14 mouse cellular contexts compared by ENCODE assay signal in the genomic region with DNA sequence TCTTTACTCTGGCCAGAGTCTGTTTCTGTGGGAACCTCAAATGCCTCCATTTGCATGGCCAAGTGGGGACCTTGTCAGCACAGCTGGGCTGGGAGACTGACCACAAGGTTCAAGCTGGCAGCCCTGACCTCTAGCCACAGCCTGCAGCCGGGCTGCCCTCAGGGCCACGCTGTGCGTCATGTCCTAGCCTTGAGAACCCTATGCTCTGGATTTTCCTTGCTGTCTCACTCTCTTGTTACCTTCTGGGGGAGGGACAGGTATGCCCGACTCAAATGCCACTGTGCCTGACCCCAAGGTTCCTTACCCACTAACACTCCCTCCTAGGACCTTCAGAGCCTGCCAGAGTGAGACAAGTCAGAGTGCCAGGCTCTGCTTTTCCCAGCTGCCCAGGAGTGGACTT. TPM values are rescaled to one million over a fixed set of nuclear protein-coding genes. Genes with fewer than 3 reads are reported as not detected.
"Had no signal": no experiment of that assay in that cellular context is flagged by ENCODE, and none has a peak within 500 bp of the region (broad histone marks: within the 10 kb centered on the region; RNA-seq: fewer than 3 reads in every experiment).

No protein-coding gene starts in this region.

- DNase-seq: kidney, adult 9 months; kidney, postnatal 36 days; layer of hippocampus, adult 9-11 months; layer of hippocampus, postnatal 36 days; lung, embryonic 14.5 days; lung, postnatal 10 days; lung, postnatal 4 days; right cerebral cortex, postnatal 14 days; thymus, postnatal 14 days had no signal

- ATAC-seq: liver, embryonic 12.5 days; midbrain, embryonic 16.5 days had no signal

RNA-seq across cellular contexts. Expression of a gene that starts 26.6 kb away (rescaled TPM):
- total RNA-seq: megakaryocyte, adult 5-6 weeks had no signal
- polyA plus RNA-seq: liver, embryonic 16.5 days had no signal

RNA-seq across cellular contexts. Expression of a gene that starts 30.8 kb away (rescaled TPM):
- polyA plus RNA-seq: midbrain, embryonic 11.5 days had no signal
